ENCODE assay signal across 8 mouse cellular contexts in genomic region chr13:55471819-55472131, GRCm38 (mm10). TPM values are rescaled to one million over a fixed set of nuclear protein-coding genes. Genes with fewer than 3 reads are reported as not detected.
A peak's percentile ranks its signal among the peaks of the same experiment; 100 is the strongest.
DNase-seq lines count a peak whose midpoint lies in the region; ATAC-seq and TF ChIP-seq lines count a peak whose summit lies in the region.

No protein-coding gene starts in this region.

- no peak for TF ChIP-seq POLR2A in spleen, adult 2 months (IDR thresholded peaks at IDR 0.05; ENCODE audit: low read depth, low read length)

- no peak for TF ChIP-seq CTCF in spleen, adult 2 months (IDR thresholded peaks at IDR 0.05; ENCODE audit: extremely low read depth, insufficient read depth, insufficient read length, insufficient replicate concordance)

- no peaks in the 10 kb centered on the region; the same call in 1 of the 2 replicates for H3K27me3 ChIP-seq in spleen, adult 2 months (ENCODE audit: control insufficient read depth, insufficient read depth, low read length)
- H3K27me3 ChIP-seq in limb, embryonic 12.5 days: no peaks in the 10 kb centered on the region
- H3K27me3 ChIP-seq in stomach, embryonic 15.5 days (replicated peaks): no peaks in the 10 kb centered on the region

- H3K4me3 ChIP-seq in spleen, adult 2 months (ENCODE audit: extremely low read depth, insufficient read depth, insufficient read length): peak overlapping the region; percentile 63; the same call in 1 of the 2 replicates
- H3K4me3 ChIP-seq in limb, embryonic 12.5 days (replicated peaks): peak overlapping the region; percentile 61
- H3K4me3 ChIP-seq in stomach, embryonic 15.5 days (replicated peaks): peak overlapping the region; percentile 62

- H3K4me1 ChIP-seq in spleen, adult 2 months (ENCODE audit: control insufficient read depth, insufficient read depth, insufficient read length): peaks cover 28% of the 10 kb centered on the region
- peaks cover 43% of the 10 kb centered on the region for H3K4me1 ChIP-seq in limb, embryonic 12.5 days (replicated peaks)
- peaks cover 23% of the 10 kb centered on the region; the same call in 1 of the 2 replicates for H3K4me1 ChIP-seq in stomach, embryonic 15.5 days

- no peaks in the 10 kb centered on the region for H3K36me3 ChIP-seq in spleen, adult 2 months (ENCODE audit: control insufficient read depth, insufficient read depth, low read length)
- H3K36me3 ChIP-seq in limb, embryonic 12.5 days: peaks cover 32% of the 10 kb centered on the region
- peaks cover 24% of the 10 kb centered on the region for H3K36me3 ChIP-seq in stomach, embryonic 15.5 days

- no peaks in the 10 kb centered on the region for H3K9me3 ChIP-seq in limb, embryonic 12.5 days
- H3K9me3 ChIP-seq in stomach, embryonic 15.5 days: no peaks in the 10 kb centered on the region

- H3K9ac ChIP-seq in limb, embryonic 12.5 days (replicated peaks): peak overlapping the region; percentile 82
- H3K9ac ChIP-seq in stomach, embryonic 15.5 days: peak overlapping the region; percentile 60

- 0 out of 2 replicates have a peak overlapping the region, but pooled peaks have one; percentile 3 for H3K27ac ChIP-seq in spleen, adult 2 months (ENCODE audit: insufficient read depth, low read length)
- peak overlapping the region; percentile 89 for H3K27ac ChIP-seq in limb, embryonic 12.5 days
- peak overlapping the region; percentile 68; the same call in 1 of the 2 replicates for H3K27ac ChIP-seq in stomach, embryonic 15.5 days

- peak; percentile 4; the same call in 1 of the 2 replicates for ATAC-seq in cerebellum, adult (ENCODE audit: insufficient number of reproducible peaks, low FRiP score, low TSS enrichment)
- ATAC-seq in limb, embryonic 12.5 days (ENCODE audit: insufficient number of reproducible peaks, insufficient read depth, low FRiP score, low TSS enrichment, low read depth): peak; percentile 16; the same call in 1 of the 2 replicates
- ATAC-seq in stomach, embryonic 15.5 days (ENCODE audit: insufficient read depth, low FRiP score, low read depth): peak; percentile 12; the same call in 1 of the 2 replicates

- H3K4me2 ChIP-seq in limb, embryonic 12.5 days: peak overlapping the region; percentile 100
- H3K4me2 ChIP-seq in stomach, embryonic 15.5 days: peak overlapping the region; percentile 99

- 1% methylated on average over 31 of the region's 31 CpGs for WGBS in spleen, adult 2 months
- under 1% methylated on average over 31 of the region's 31 CpGs for WGBS in limb, embryonic 12.5 days
- under 1% methylated on average over 31 of the region's 31 CpGs for WGBS in stomach, embryonic 15.5 days

- no peak for DNase-seq in cerebellum, postnatal 25 days
- DNase-seq in spleen, adult 2 months (ENCODE audit: low read depth in 1 of 2, low spot score in 2 of 2): no peak
- DNase-seq in spleen, adult 12 weeks (ENCODE audit: low spot score): no peak
- no peak for DNase-seq in right cerebral cortex, adult 2 months (ENCODE audit: low spot score in 2 of 2)
- no peak for DNase-seq in cerebellum, postnatal 4 days (ENCODE audit: low spot score in 2 of 2)

RNA-seq across cellular contexts. Expression of gene Prr7, which starts 7.7 kb away (rescaled TPM):
- polyA plus RNA-seq in spleen, adult 2 months (2012; rRNA removed): 16.2 and 33.9 TPM in 2 replicates
- polyA plus RNA-seq in limb, embryonic 12.5 days (2016; fragmentation: Nextera tagmentation; extraction: Ambion mirVana): 0.67 and 1.1 TPM in 2 replicates
- polyA plus RNA-seq in stomach, embryonic 15.5 days (2015; fragmentation: Nextera tagmentation; extraction: Ambion mirVana): 0.72 and 0.85 TPM in 2 replicates

RNA-seq across cellular contexts. Expression of gene Dbn1, which starts 16.1 kb away (rescaled TPM):
- 12.8 and 14.2 TPM in 2 replicates for polyA plus RNA-seq in spleen, adult 2 months (2012; rRNA removed)
- 361 and 375 TPM in 2 replicates for polyA plus RNA-seq in limb, embryonic 12.5 days (2016; fragmentation: Nextera tagmentation; extraction: Ambion mirVana)
- 110 and 115 TPM in 2 replicates for polyA plus RNA-seq in stomach, embryonic 15.5 days (2015; fragmentation: Nextera tagmentation; extraction: Ambion mirVana)

RNA-seq across cellular contexts. Expression of gene Grk6, which starts 26.9 kb away (rescaled TPM):
- polyA plus RNA-seq in spleen, adult 2 months (2012; rRNA removed): 189 and 229 TPM in 2 replicates
- 66.6 and 69.1 TPM in 2 replicates for polyA plus RNA-seq in limb, embryonic 12.5 days (2016; fragmentation: Nextera tagmentation; extraction: Ambion mirVana)
- polyA plus RNA-seq in stomach, embryonic 15.5 days (2015; fragmentation: Nextera tagmentation; extraction: Ambion mirVana): 39.1 and 40.7 TPM in 2 replicates

RNA-seq across cellular contexts. Expression of gene Pdlim7, which starts 41.7 kb away (rescaled TPM):
- polyA plus RNA-seq in spleen, adult 2 months (2012; rRNA removed): 38.3 and 46.2 TPM in 2 replicates
- polyA plus RNA-seq in limb, embryonic 12.5 days (2016; fragmentation: Nextera tagmentation; extraction: Ambion mirVana): 154 and 158 TPM in 2 replicates
- 198 and 218 TPM in 2 replicates for polyA plus RNA-seq in stomach, embryonic 15.5 days (2015; fragmentation: Nextera tagmentation; extraction: Ambion mirVana)

RNA-seq across cellular contexts. Expression of gene F12, which starts 45.2 kb away (rescaled TPM):
- 0.64 and 1.6 TPM in 2 replicates for polyA plus RNA-seq in spleen, adult 2 months (2012; rRNA removed)
- polyA plus RNA-seq in limb, embryonic 12.5 days (2016; fragmentation: Nextera tagmentation; extraction: Ambion mirVana): 0.18 TPM in 1 of 2 replicates, not detected in the other
- 2.5 and 6.8 TPM in 2 replicates for polyA plus RNA-seq in stomach, embryonic 15.5 days (2015; fragmentation: Nextera tagmentation; extraction: Ambion mirVana)

Comparison
In these comparisons a context has a peak if more than half of its experiments do, and no peak if none do; other contexts are left out.
1. H3K27ac ChIP-seq: peak in every context shown above with its lines; median percentile 89 in limb, embryonic 12.5 days; 68 in stomach, embryonic 15.5 days; 3 in spleen, adult 2 months.